Mouse (Mus musculus): ENCODE data around the gene Rprml. TPM values are rescaled to one million over a fixed set of nuclear protein-coding genes. Genes with fewer than 3 reads are reported as not detected.
A peak's percentile ranks its signal among the peaks of the same experiment; 100 is the strongest.
"Not testable (repeated sequence)": the region's sequence is repeated elsewhere in the genome, so short reads cannot be mapped to it uniquely, and the experiment has no call there.

Gene Rprml
- polyA plus RNA-seq, 1 experiment: 6.9 TPM

DNA sequence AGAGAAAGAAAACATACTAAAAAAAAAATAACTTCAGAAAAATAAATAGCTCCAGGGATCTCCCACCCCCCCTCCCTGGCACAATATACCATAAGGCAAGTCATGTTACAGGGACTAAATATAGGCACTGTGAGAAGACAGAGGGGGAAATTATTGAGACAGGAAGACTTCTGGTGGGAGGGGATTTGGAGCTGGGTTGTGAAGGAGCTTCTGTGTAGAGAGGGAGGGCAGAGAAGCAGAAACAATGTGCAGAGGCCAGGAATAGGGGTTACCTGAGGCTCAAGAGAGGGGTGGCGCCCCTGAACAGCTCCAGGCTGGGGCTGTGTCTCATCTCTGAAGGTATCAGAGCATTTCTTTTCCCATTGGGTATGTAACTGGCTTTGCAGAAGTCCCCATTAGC, 16.3 kb downstream of the Rprml start:
- TF ChIP-seq POLR2A (IDR thresholded peaks at IDR 0.05; ENCODE audit: borderline replicate concordance, insufficient read depth, low read length): no peak
- no peak for TF ChIP-seq CTCF (IDR thresholded peaks at IDR 0.05; ENCODE audit: borderline replicate concordance, insufficient read depth, low read depth, low read length)
- Histone ChIP-seq H3K27me3 (ENCODE audit: control insufficient read depth, insufficient read depth, low read length) (peaks cover 2% of the 10 kb centered on the region; the same call in 1 of the 2 replicates), H3K4me3 (replicated peaks; ENCODE audit: insufficient read depth, low read depth, low read length) (no peak overlapping the region), H3K27ac (ENCODE audit: insufficient read depth, low read length) (no peak overlapping the region), H3K4me1 (ENCODE audit: control insufficient read depth, insufficient read depth, low read length) (peaks cover 17% of the 10 kb centered on the region)
- 62% methylated on average over 1 of the region's 1 CpGs for WGBS
- no peak for DNase-seq

DNA sequence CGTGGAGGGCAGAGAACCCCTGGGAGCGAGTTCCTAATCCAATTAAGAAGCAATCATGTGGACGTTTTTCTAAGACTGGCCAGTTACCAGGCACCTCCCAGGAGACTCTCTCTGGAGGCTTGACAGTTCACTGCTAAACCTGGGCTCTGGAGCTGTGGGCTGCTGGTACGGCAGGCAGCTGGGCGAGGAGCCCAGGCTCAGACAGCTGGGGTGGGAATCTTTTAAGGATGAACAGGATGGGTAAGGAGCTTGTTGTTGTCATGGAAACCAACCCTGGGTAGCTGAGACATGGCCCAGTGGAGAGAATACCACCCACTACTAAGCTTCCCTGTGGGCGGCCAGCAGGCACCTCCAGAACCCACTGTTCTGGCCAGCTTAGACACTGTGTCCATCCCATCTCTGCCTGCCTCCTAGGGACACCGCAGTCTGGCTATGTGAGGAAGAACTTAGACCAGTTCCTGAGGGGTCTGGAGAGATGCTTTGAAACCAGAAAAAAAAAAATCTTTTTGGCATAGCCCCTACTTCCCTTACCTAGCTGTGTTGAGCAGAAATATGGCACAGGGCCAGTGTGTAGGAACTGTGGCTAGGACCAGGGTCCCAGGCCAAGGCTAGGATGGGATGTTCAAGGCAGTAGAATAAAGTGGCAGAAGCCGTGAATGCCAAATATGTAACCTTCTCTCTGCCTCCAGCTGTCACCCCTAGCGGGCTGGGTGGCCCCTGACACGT, 17.0 kb downstream of the Rprml start:
- WGBS: 12% methylated on average over 10 of the region's 10 CpGs
- TF ChIP-seq CTCF (IDR thresholded peaks at IDR 0.05; ENCODE audit: borderline replicate concordance, insufficient read depth, low read depth, low read length) (no peak), POLR2A (IDR thresholded peaks at IDR 0.05; ENCODE audit: borderline replicate concordance, insufficient read depth, low read length) (no peak)
- peaks cover 17% of the 10 kb centered on the region for H3K4me1 ChIP-seq (ENCODE audit: control insufficient read depth, insufficient read depth, low read length)
- H3K27me3 ChIP-seq (ENCODE audit: control insufficient read depth, insufficient read depth, low read length): peaks cover 2% of the 10 kb centered on the region; the same call in 1 of the 2 replicates
- H3K4me3 ChIP-seq (replicated peaks; ENCODE audit: insufficient read depth, low read depth, low read length): no peak overlapping the region
- DNase-seq: peak; percentile 28 to 38
- no peak overlapping the region for H3K27ac ChIP-seq (ENCODE audit: insufficient read depth, low read length)

GRCm38 (mm10) chr11:103666907-103667426, 17.6 kb downstream of the Rprml start:
- no peak for TF ChIP-seq POLR2A (IDR thresholded peaks at IDR 0.05; ENCODE audit: borderline replicate concordance, insufficient read depth, low read length)
- no peak for TF ChIP-seq CTCF (IDR thresholded peaks at IDR 0.05; ENCODE audit: borderline replicate concordance, insufficient read depth, low read depth, low read length)
- no peak for DNase-seq
- Histone ChIP-seq H3K27me3 (ENCODE audit: control insufficient read depth, insufficient read depth, low read length) (peaks cover 2% of the 10 kb centered on the region; the same call in 1 of the 2 replicates), H3K4me3 (replicated peaks; ENCODE audit: insufficient read depth, low read depth, low read length) (no peak overlapping the region), H3K27ac (ENCODE audit: insufficient read depth, low read length) (no peak overlapping the region), H3K4me1 (ENCODE audit: control insufficient read depth, insufficient read depth, low read length) (peaks cover 15% of the 10 kb centered on the region)
- 15% methylated on average over 13 of the region's 13 CpGs for WGBS

DNA sequence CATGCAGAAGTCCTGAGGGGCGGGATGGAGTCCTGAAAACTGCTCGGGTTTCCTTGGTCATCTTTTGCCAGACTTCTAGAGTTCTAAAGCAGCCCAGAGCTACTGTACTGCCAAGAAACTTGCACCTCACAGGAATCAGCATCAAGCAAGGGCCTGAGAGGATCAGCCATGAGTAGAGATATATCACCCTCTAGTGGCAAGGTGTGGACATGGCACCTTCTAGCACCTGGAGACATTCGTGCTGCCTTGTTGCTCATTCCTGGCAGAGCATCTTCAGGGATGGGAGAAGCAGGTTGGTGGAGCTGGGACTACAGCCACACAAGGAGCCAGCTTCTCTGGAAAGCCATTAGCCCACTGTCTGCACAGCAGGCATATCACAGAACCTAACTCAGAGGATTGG, 26.2 kb downstream of the Rprml start:
- H3K27me3 ChIP-seq (ENCODE audit: control insufficient read depth, insufficient read depth, low read length): no peaks in the 10 kb centered on the region
- no peaks in the 10 kb centered on the region for H3K4me1 ChIP-seq (ENCODE audit: control insufficient read depth, insufficient read depth, low read length)
- peak; percentile 68 to 73 for DNase-seq
- H3K27ac ChIP-seq (ENCODE audit: insufficient read depth, low read length): no peak overlapping the region
- WGBS: 17% methylated on average over 3 of the region's 3 CpGs
- no peak overlapping the region for H3K4me3 ChIP-seq (replicated peaks; ENCODE audit: insufficient read depth, low read depth, low read length)
- no peak for TF ChIP-seq POLR2A (IDR thresholded peaks at IDR 0.05; ENCODE audit: borderline replicate concordance, insufficient read depth, low read length)
- peak; percentile 97 for TF ChIP-seq CTCF (IDR thresholded peaks at IDR 0.05; ENCODE audit: borderline replicate concordance, insufficient read depth, low read depth, low read length)

- WGBS: 43% methylated on average over 2 of the region's 2 CpGs
- not testable (repeated sequence) for H3K4me1 ChIP-seq (ENCODE audit: control insufficient read depth, insufficient read depth, low read length); H3K27me3 ChIP-seq (ENCODE audit: control insufficient read depth, insufficient read depth, low read length); H3K27ac ChIP-seq (ENCODE audit: insufficient read depth, low read length); H3K4me3 ChIP-seq (replicated peaks; ENCODE audit: insufficient read depth, low read depth, low read length)
- peak; percentile 49; the same call in 1 of the 2 replicates for TF ChIP-seq CTCF (IDR thresholded peaks at IDR 0.05; ENCODE audit: borderline replicate concordance, insufficient read depth, low read depth, low read length)
- DNase-seq: peak; percentile 36 to 39
Measured at GRCm38 (mm10) chr11:103677042-103677441, 27.7 kb downstream of the Rprml start.

DNA sequence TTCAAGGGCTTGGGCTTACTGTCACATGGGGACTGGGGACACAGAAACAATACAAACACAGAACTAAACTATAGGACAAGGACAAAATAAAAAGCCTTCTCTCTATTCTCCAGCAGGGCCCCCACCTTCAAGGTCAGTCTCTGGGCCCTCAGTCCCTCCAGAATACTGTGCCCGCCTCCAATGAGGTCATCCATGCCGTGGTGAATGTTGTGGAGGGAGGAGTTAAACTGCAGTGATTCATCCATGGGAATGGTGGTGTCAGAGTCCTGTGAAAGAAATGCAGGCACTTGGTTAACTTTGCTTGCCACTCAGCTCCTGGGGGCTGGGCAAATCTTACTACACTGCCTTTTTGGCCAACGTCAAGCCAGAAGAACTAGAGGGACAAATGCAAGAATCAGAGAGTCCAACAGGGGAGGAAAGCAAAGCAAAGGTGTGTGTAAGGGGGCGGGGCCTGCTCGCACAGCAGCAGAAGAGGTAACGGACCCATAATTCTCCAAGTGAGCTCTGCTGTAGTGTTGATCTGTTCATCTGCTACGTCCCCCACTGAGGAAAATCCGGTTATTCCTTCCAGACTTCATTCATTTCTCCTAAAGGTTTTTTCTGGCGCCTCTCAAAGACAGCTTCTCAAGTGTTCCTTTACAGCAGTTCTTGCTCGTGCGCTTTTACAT, 34.4 kb downstream of the Rprml start:
- H3K27me3 ChIP-seq (ENCODE audit: control insufficient read depth, insufficient read depth, low read length): no peaks in the 10 kb centered on the region
- TF ChIP-seq POLR2A (IDR thresholded peaks at IDR 0.05; ENCODE audit: borderline replicate concordance, insufficient read depth, low read length): no peak
- no peak for TF ChIP-seq CTCF (IDR thresholded peaks at IDR 0.05; ENCODE audit: borderline replicate concordance, insufficient read depth, low read depth, low read length)
- WGBS: 90% methylated on average over 11 of the region's 11 CpGs

DNA sequence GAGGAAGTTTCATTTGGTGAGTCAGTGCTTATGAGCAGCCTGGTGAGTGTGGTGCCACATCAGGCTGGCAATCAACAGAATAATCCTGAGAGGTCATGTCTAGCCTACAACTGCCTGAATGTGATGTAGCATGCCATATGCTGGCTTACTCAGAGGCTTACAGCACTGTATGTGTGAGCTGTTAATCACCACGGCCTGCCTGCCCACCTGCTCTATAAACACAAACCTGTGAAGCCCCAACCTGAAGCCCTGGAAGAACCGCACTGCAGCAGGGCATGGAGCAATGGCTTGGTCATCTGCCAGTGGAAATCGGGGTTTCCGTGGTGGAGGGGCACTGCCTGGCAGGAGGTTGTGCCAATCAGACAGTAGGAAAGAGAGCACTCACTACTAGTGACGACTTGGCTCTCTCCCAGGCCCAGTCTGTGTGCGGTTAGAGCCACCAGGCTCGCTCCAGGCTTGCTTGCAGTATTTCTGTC, 35.9 kb downstream of the Rprml start:
- DNase-seq: peak in 1 of 2 experiments; percentile 27
- Histone ChIP-seq H3K27ac (ENCODE audit: insufficient read depth, low read length) (no peak overlapping the region), H3K4me1 (ENCODE audit: control insufficient read depth, insufficient read depth, low read length) (peaks cover 4% of the 10 kb centered on the region; the same call in 1 of the 2 replicates), H3K27me3 (ENCODE audit: control insufficient read depth, insufficient read depth, low read length) (no peaks in the 10 kb centered on the region), H3K4me3 (replicated peaks; ENCODE audit: insufficient read depth, low read depth, low read length) (no peak overlapping the region)
- 13% methylated on average over 7 of the region's 7 CpGs for WGBS
- TF ChIP-seq CTCF (IDR thresholded peaks at IDR 0.05; ENCODE audit: borderline replicate concordance, insufficient read depth, low read depth, low read length) (no peak), POLR2A (IDR thresholded peaks at IDR 0.05; ENCODE audit: borderline replicate concordance, insufficient read depth, low read length) (no peak)

More for the DNA sequence above, 34.4 kb downstream of the Rprml start:
- no peak for DNase-seq
- Histone ChIP-seq H3K4me1 (ENCODE audit: control insufficient read depth, insufficient read depth, low read length) (no peaks in the 10 kb centered on the region), H3K4me3 (replicated peaks; ENCODE audit: insufficient read depth, low read depth, low read length) (no peak overlapping the region), H3K27ac (ENCODE audit: insufficient read depth, low read length) (no peak overlapping the region)

Measured in cerebellum, adult 2 months (tissue).